Mouse (Mus musculus): ENCODE measurements around the gene Scand1.

Scand1 gene

DNA sequence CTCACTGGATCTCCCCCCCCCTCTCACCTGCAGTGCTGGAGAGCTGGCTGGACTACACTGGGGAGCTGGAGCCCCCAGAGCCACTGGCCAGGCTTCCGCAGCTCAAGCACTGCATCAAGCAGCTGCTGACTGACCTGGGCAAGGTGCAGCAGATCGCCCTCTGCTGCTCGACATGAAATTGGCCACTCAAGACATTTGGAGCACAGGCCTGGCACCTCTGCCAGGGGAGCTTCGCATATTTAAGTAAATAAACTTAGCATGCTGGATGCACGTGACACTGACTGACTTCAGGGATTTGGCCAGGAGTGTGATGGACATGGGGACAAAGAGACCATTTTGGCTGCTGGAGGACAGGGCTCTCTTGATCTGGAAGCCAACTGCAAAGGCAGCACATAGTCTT lies 5.2 kb downstream of the Scand1 start:
- DNase-seq (ENCODE audit: low spot score) = peak; percentile 39

DNA sequence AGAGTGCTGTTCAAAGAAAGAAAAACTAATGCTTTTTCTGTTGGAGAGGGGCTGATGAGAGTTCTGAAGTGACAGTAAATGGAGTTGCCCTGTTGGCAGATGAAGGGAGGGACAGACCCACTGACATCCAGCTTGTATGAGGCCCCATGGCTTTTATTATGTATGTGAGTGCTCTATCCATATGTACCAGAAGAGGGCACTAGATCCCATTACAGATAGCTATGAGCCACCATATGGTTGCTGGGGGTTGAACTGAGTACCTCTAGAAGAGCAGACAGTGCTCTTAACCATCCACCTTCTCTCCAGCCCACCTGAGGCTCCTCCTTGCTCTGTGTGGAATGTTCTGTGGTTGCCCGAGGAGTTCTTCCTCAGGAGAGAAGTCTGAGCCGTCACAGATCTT lies 6.7 kb downstream of the Scand1 start:
- peak; percentile 56 for DNase-seq (ENCODE audit: low spot score)

DNA sequence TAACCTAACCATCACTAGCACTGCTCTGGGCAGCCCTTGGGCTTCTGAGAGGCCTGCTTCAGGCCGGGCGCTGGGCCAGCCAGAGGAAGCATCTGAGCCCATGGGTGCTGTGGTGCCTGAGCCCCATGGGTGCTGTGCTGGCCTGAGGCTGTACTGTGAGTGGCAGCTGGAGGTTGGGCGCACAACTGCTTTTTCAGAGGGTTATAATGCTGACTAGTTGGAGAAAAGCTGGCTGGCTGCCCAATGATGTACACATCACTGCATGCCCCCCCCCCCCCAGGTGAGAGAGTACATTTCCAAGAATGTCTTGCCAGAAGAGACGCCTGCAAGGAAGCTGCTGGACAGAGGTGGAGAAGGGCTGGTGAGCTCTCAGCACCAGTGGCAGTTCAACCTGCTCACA lies 8.2 kb downstream of the Scand1 start:
- no peak for DNase-seq (ENCODE audit: low spot score)

DNA sequence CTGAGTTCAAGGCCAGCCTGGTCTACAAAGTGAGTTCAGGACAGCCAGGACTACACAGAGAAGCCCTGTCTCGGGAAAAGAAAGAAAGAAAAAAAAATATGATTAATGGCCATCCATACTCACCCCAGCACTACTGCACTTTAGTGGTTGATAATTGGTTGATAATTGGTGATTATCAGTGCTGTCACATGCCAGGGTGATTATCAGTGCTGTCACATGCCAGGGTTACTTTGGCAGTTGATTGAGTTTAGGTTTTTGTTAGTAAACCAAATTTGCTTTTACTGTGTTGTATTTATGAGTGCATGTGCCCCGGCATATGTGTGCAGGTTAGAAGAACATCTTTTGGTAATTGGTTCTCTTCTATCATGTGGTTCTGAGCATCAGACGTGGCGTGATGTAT lies 10.4 kb downstream of the Scand1 start:
- no peak for DNase-seq (ENCODE audit: low spot score)

DNA sequence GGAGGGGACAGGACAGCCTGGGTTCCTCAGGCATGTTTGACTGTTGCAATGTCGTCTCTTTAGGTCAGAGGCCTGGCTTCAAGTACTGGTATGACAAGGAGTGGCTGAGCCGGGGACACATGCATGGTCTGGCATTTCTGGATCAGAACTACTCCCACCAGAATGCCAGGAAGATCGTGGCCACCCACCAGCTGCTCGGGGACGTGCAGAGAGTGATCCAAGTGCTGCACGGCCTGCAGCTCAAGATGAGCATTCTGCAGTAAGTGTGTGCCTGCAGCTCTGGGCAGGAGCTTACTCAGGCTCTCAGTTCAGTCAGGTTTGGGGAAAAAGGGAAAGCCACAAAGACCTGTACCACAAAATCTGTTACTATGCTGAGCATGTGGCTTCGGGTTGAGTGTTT lies 14.0 kb downstream of the Scand1 start:
- DNase-seq (ENCODE audit: low spot score) = no peak

DNA sequence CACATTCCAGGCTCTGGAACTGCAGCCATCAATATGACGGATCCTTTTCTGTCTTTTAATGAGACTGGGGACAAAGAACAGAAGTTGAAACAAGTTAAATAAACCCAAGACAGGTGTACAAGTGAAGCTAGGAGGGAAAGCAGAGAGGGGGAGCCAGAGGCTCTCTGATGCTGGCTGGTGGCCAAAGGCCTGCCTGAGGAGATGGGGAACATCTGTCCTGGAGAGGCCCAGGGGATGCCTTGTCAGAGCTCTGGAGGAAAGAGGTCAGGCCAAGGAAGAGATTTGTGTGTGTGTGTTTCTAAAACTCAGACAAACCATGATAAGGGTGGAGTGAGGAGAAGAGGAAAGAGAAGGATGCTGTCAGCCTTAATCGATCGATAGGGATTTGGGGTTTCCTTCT lies 14.9 kb downstream of the Scand1 start:
- DNase-seq (ENCODE audit: low spot score) = no peak

DNA sequence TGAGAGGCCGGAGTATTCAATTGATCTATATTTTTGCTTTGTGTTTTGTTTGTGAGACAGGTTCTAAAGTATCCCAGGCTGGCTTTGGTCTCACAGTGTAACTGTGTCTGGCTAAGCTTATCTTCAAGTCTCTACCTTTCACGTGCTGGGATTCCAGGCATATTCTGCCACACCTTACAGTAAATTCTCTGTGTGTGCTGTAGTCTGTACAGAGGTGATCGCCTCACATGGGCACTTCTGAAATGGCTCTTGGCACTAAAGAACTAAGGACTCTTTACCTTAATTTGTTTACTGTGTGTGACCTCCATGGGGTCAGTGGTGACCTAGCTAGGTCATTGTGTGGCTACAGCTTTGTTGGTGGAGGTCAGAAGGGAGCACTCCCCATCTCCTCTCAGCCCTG lies 16.3 kb downstream of the Scand1 start:
- no peak for DNase-seq (ENCODE audit: low spot score)

DNA sequence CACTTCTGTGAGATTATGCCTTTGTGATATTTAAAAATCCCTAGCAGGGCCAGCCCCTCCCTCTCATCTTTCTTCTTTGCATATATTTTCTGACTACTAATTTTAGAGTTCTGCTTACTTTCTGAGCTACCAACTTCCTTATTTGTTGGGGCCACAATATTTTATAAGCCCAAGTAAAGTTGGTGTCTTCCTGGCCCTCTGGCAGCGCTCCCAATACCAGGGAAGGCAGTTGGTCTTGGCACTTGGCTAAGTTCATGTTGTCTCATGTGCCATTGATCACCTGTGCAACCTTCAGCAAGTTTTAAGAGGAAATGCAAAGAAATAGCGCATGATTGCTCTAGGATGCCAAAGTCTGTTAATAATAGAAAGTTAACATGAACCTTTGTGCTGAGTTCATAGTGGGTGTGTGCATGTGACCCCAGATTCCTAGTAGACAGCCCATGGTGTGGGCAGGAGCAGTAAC lies 16.9 kb downstream of the Scand1 start:
- no peak for DNase-seq (ENCODE audit: low spot score)

DNA sequence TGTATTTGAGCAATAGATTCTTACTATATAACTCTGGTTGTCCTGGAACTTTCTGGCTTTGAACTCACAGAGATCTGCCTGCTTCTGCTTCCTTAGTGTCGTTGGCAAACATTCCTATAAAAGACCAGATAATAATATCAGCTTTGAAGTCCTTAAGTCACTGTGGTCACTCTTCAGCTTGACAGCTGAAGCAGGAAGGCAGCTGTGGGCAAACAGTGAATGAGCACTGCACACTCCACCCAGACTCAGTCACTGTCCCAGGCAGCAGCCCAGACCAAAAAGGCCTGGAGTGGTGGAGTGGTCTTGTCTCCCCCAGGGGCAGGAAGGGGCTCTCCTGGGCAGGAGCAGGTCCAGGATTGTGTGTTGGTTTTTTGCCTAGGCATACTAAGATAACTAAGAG lies 20.5 kb downstream of the Scand1 start:
- DNase-seq (ENCODE audit: low spot score) = no peak

DNA sequence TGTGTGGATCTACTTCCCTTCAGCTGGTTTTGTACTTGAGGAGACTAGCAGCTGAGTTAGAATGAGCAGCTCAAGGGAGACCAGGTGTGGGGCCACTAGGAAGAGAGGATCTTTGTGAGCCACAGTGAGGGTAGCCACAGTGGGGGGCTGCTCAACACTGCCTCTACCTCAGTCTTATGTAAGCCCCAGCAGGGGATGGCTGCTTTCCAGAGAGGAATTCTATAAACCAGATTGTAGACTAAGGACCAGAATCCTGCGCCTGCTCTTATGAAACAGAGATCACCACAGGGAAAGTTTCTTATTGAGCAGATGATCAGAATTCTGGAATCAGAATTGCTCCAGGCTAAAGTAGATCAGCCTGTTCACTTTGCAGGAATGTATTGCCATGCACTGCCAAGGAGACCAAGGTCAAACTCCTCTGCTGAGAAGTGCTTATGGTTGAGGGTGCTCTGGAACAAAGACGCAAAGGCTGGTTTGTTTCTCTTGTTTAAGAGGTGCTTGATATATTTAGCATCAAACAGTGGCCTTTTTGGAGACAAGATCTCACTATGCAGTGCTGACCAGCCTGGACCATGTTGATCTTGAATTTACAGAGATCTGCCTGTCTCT lies 22.8 kb downstream of the Scand1 start:
- no peak for DNase-seq (ENCODE audit: low spot score)

DNA sequence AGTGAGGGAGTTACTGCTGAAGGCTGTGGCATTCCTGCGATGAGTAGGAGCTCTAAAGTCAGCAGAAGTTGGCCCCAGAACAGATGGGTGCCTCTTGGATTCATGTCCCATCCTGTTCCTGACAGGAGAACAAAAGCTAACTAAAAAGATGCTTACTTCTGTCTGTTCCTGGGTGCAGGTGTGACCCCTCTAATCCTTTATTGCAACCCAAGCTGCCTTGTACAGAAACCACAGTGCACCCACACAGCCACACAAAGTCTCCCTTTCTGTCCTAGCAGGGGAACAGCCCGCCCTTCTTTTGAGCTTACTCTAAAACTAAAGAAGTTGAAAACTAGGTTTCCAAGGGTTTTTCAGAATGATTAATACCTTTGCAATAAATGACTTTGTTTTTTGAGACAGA lies 24.3 kb downstream of the Scand1 start:
- no peak for DNase-seq (ENCODE audit: low spot score)

DNA sequence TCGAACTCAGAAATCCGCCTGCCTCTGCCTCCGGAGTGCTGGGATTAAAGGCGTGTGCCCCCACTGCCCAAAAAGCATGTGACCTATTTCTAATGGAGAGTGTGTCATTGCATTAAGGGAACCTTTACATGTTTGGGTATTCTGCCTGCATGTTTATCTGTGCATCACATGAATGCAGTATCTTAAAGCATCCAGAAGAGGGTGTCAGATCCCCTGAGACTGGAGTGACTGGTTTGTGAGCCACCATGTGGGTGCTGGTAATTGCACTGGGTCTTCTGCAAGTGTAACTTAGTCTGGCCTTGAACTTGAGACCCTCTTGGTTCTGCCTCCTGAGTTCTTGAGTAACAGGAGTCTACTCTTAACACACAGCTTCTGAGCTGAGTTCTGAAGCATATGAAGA lies 25.8 kb downstream of the Scand1 start:
- DNase-seq (ENCODE audit: low spot score) = no peak

DNA sequence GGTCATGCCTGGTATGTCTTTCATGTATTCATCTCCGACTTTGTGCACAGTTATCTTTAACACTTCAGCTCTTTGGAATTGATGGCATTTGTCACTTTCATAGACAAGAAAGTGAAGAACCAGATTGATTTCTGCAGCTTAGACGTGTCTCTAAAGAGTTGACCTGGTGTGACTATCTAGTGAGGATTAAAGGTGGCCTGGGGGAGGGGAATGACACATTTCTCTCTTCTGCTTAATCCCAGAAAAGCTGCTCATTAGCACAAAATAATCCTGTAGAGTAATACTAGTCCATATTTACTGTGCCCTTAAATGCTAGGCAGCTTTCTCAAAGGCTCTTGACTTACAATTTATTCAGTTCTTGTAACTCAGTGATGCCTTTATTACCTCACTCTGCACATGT lies 27.3 kb downstream of the Scand1 start:
- no peak for DNase-seq (ENCODE audit: low spot score)

DNA sequence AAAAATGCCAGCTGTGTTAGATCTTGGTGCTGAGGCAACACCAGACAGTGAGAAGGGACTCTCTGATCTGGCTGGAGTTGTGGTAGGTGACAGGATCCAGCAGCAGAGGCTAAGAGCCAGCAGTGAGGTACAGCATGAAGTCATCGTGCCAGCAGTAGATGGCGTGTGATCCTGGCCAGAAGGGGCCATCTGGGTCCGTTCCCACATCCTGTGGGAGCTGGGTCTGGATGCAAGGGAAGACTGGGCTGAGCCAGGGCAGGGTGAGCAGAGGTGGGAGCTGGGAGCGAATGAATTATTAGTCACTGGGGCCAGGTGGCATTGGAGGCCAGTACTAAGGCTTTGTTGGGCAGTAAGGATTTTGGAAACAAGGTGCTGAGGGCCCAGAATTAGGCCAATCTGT lies 31.3 kb downstream of the Scand1 start:
- no peak for DNase-seq (ENCODE audit: low spot score)

DNA sequence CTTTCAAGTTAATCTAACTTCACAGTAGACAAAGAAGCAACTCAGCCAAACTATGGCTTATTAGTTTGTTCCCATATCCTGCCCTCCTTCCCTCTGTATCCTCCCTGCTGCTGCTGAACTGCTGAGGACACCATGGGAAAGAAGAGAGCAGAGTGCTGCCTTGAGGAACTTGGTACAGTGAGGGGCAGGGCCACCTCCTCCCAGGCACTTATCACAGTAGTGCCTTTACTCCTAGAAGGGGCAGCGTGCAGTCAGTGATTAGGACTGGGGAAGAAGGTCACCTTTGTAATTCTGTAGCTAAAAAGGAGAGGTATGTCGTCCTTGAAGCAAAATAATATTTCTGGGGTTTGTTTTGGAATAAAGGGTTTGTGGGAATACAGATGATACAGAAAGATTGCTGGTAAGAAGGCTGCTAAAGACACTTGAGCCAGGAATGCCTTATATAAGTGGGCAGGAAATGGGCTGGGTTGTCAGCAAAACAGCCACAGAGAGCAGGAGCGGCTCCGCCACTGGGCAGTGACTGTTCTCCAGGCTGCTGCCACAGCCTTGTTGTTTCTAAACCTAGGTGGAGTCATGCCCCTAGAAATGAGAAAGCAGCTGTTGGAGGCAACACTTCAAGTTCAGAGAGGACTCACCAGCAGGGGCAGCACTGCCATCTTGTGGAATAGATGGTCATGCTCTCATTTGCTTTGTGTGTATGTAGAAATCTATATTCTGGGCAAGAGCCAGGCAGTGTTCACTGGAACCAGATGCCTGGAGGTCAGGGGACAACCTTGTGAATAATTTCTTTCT lies 34.1 kb downstream of the Scand1 start:
- DNase-seq (ENCODE audit: low spot score) = peak; percentile 90

DNA sequence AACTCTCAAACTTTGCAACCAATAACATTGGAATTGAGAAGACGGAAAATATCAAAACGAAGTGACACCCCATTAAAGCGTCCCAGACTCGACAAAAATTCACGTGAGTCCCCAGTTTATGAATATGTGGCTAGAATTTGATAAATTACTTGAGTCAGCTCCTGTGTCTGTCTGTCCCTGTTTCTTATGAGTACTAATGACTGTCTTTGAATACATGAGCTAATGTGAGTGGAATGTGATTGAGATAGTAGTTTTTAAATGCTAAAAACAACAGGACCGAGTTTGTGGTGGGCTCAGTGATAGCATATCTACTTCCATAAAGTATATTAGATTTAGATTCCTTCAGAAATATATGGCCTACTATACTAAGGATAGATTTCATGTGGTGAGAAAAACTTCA lies 40.0 kb downstream of the Scand1 start:
- DNase-seq (ENCODE audit: low spot score) = no peak

DNA sequence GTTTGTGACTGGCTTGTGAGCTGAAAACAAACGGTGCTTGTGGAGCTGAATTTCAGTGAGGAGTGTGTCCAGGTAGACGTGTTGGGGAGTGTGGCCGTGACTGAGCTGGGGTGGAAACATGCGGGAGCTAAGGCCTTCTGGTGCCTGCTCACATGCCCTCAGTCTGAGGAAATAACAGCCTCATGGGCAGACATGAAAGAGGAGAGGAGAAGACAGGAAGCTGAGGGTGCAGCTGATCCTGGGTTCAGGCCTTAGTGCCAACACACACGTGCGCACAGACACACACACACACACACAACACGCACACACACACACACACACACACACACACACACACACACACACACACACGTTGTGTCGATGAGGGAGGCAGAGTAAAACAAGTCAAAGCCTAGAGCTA lies 44.9 kb downstream of the Scand1 start:
- no peak for DNase-seq (ENCODE audit: low spot score)

DNA sequence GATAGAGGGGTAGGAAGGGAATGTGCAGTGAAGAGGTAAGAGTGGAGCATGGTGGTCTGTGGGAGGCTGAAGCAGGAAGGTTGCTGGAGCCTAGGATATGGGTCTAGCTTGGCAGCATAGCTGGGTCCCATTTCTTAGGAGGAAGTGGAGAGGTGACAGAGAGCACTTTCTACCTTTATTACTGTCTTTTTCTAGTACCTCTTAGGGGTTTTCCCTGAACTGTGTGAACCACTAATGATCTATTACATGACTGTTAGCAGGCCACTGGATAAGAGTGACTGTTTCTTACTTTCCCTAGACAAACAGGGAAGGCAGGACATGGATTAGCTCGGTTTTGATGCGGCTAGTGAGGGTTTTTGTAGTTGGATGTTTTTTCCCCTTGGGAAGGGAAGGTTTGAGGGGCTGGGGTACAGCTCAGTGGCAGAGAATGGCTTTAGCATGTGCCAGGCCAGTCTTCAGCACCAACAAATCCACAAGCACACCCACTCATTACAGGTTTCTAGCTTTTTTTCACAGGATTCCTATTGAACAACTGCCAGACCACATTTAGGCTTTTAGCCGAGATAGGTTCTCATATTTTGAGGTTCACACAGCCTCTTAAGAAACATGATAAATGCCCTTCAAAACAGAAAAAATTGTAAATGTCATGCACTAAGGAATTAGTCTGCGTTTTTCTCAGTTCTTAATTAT lies 49.2 kb downstream of the Scand1 start:
- DNase-seq (ENCODE audit: low spot score) = no peak

Measured in embryo, embryonic 10 days (tissue).